Mouse (Mus musculus) midbrain, embryonic 16.5 days (tissue): ENCODE measurements at regions not wholly inside any gene's neighbourhood (a gene's known extent, or its start where the extent isn't known, plus 50 kb on each side); places are given as distances from the start of the nearest gene placed in this dataset.
"Not testable (repeated sequence)": the region's sequence is repeated elsewhere in the genome, so short reads cannot be mapped to it uniquely, and the experiment has no call there.

Experiments used
- ATAC-seq: fragments of 200-750 bp; cut with Nextera tagmentation; 2 replicates; pipeline ENCODE4 v1.8.0; 2017; ENCODE audit warnings: moderate TSS enrichment
- H3K27ac ChIP-seq: fragments of 300-500 bp; sonication (generic); 2 replicates; pipeline ENCODE4 v1.5.1; 2014; ENCODE audit warnings: mild to moderate bottlenecking, low read length, mixed read lengths
- H3K27me3 ChIP-seq: fragments of 300-500 bp; sonication (generic); 2 replicates; pipeline ENCODE4 v1.6.1; 2014; ENCODE audit warnings: low read depth, low read length, mixed read lengths; ENCODE audit not compliant: control insufficient read depth, insufficient read depth
- H3K36me3 ChIP-seq: fragments of 300-500 bp; sonication (generic); 2 replicates; pipeline ENCODE4 v1.6.1; 2014; ENCODE audit warnings: mild to moderate bottlenecking, low read length, moderate library complexity, mixed read lengths; ENCODE audit not compliant: control insufficient read depth, insufficient read depth
- H3K4me1 ChIP-seq: fragments of 300-500 bp; sonication (generic); 2 replicates; pipeline ENCODE4 v1.6.1; 2014; ENCODE audit warnings: mild to moderate bottlenecking, low read length, mixed read lengths; ENCODE audit not compliant: control insufficient read depth, insufficient read depth
- H3K4me2 ChIP-seq: fragments of 300-500 bp; sonication (generic); 2 replicates; pipeline ENCODE4 v1.6.1; 2014; ENCODE audit warnings: mild to moderate bottlenecking, low read length, mixed read lengths
- H3K4me3 ChIP-seq: fragments of 300-500 bp; sonication (generic); 2 replicates; pipeline ENCODE4 v1.5.1; 2014; ENCODE audit warnings: low read depth, mild to moderate bottlenecking, low read length, moderate library complexity, mixed read lengths
- H3K9ac ChIP-seq: fragments of 300-500 bp; sonication (generic); 2 replicates; pipeline ENCODE4 v1.6.1; 2014; ENCODE audit warnings: low read depth, low read length, mixed read lengths
- H3K9me3 ChIP-seq: fragments of 300-500 bp; sonication (generic); replicated peaks from 2 replicates; pipeline ENCODE4 v1.6.1; 2014; ENCODE audit warnings: mild to moderate bottlenecking, low read length, mixed read lengths; ENCODE audit not compliant: control insufficient read depth, poor library complexity, severe bottlenecking
- WGBS: fragments of 180-500 bp; shearing (Covaris S2); extraction: QIAGEN DNeasy Blood & Tissue Kit; methylation state at CpG from one replicate; pipeline ENCODE4 v1.1.7; 2014; 5-methylcytosine and 5-hydroxymethylcytosine counted together

DNA sequence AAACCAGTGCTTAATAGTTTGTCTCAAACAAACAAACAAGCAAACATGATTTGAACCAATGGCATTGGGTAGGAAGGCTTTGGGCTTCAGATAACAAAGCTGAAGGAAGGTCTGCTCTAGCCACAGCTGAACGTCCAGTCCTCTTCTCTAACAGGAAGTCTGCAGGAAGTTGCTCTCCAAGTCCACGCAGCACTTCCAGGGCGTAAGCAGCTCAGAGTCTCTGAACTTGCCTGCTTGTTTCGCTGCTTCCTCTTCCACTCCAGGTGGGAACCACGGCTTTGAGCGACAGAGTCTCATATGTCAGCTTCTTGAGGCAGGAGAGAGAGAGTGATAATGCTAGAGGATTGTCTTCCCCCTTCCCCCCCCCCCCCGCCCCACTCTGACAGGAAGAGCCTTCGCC, 123.6 kb downstream of the Tnfrsf21 start:
- Histone ChIP-seq H3K9ac (no peak overlapping the region), H3K27ac (no peak overlapping the region), H3K36me3 (no peaks in the 10 kb centered on the region), H3K9me3 (no peaks in the 10 kb centered on the region), H3K4me2 (no peak overlapping the region), H3K4me3 (no peak overlapping the region), H3K4me1 (peaks cover 3% of the 10 kb centered on the region; the same call in 1 of the 2 replicates), H3K27me3 (no peaks in the 10 kb centered on the region)
- ATAC-seq: no peak
- WGBS: 81% methylated on average over 7 of the region's 8 CpGs

- no peaks in the 10 kb centered on the region for H3K27me3 ChIP-seq
- 96% methylated on average over 7 of the region's 7 CpGs for WGBS
- H3K36me3 ChIP-seq: no peaks in the 10 kb centered on the region
- H3K9me3 ChIP-seq: no peaks in the 10 kb centered on the region
- no peak overlapping the region for H3K4me3 ChIP-seq
- no peak overlapping the region for H3K9ac ChIP-seq
- no peak for ATAC-seq
- no peak overlapping the region for H3K4me2 ChIP-seq
- no peak overlapping the region for H3K27ac ChIP-seq
- peaks cover 2% of the 10 kb centered on the region; the same call in 1 of the 2 replicates for H3K4me1 ChIP-seq
These were observed 125.4 kb downstream of the Tnfrsf21 start for GRCm38 (mm10) chr17:43141740-43142139.

GRCm38 (mm10) chr17:43145749-43146148, 124.4 kb upstream of the Adgrf1 start:
- Histone ChIP-seq H3K4me2 (no peak overlapping the region), H3K27me3 (no peaks in the 10 kb centered on the region), H3K4me1 (no peaks in the 10 kb centered on the region), H3K36me3 (no peaks in the 10 kb centered on the region), H3K9ac (no peak overlapping the region), H3K27ac (no peak overlapping the region), H3K9me3 (no peaks in the 10 kb centered on the region), H3K4me3 (no peak overlapping the region)
- WGBS: 73% methylated on average over 1 of the region's 1 CpGs
- no peak for ATAC-seq

DNA sequence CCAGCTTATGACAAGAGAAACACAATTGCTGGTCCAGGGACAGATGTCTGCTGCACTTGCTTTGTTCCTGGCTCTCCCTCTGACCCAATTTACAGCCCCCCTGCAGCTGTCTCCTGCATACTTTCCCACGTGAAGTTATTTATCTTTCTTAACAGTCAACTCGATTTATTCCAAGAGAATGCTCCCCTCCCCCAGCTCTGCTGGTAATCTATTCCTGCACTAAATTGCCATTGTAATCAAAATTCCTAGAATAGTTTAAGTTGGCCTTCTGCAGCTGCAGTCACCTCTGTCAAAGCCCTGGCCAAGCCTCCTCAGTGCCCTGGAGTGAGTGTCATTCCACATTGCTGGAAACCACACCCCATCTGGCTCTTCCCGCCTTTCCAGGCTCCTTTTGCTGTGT, 122.2 kb upstream of the Adgrf1 start:
- H3K4me3 ChIP-seq: no peak overlapping the region
- ATAC-seq: no peak
- 10% methylated on average over 3 of the region's 3 CpGs for WGBS
- no peak overlapping the region for H3K9ac ChIP-seq
- H3K4me2 ChIP-seq: no peak overlapping the region
- H3K9me3 ChIP-seq: no peaks in the 10 kb centered on the region
- H3K27me3 ChIP-seq: no peaks in the 10 kb centered on the region
- no peak overlapping the region for H3K27ac ChIP-seq
- H3K4me1 ChIP-seq: no peaks in the 10 kb centered on the region
- H3K36me3 ChIP-seq: no peaks in the 10 kb centered on the region

GRCm38 (mm10) chr17:43152620-43153019, 117.5 kb upstream of the Adgrf1 start:
- Histone ChIP-seq H3K4me3 (no peak overlapping the region), H3K27ac (no peak overlapping the region), H3K4me2 (no peak overlapping the region), H3K9me3 (no peaks in the 10 kb centered on the region), H3K36me3 (no peaks in the 10 kb centered on the region), H3K9ac (no peak overlapping the region), H3K27me3 (no peaks in the 10 kb centered on the region), H3K4me1 (no peaks in the 10 kb centered on the region)
- ATAC-seq: no peak
- 90% methylated on average over 3 of the region's 3 CpGs for WGBS

- not testable (repeated sequence) for H3K4me2 ChIP-seq, H3K27me3 ChIP-seq, H3K4me3 ChIP-seq, H3K9me3 ChIP-seq, H3K9ac ChIP-seq, ATAC-seq, H3K27ac ChIP-seq, H3K36me3 ChIP-seq, H3K4me1 ChIP-seq
- 94% methylated on average over 8 of the region's 8 CpGs for WGBS
These were observed 114.9 kb upstream of the Adgrf1 start for GRCm38 (mm10) chr17:43155271-43155670.

- Histone ChIP-seq H3K4me3 (no peak overlapping the region), H3K27me3 (no peaks in the 10 kb centered on the region), H3K9ac (no peak overlapping the region), H3K9me3 (no peaks in the 10 kb centered on the region), H3K36me3 (no peaks in the 10 kb centered on the region), H3K4me2 (no peak overlapping the region), H3K27ac (no peak overlapping the region), H3K4me1 (peaks cover 9% of the 10 kb centered on the region; the same call in 1 of the 2 replicates)
- WGBS: 87% methylated on average over 5 of the region's 5 CpGs
- ATAC-seq: no peak
These were observed 114.0 kb upstream of the Adgrf1 start for GRCm38 (mm10) chr17:43156116-43156515.

GRCm38 (mm10) chr17:43157781-43158501, 112.2 kb upstream of the Adgrf1 start:
- H3K27me3 ChIP-seq: no peaks in the 10 kb centered on the region
- H3K36me3 ChIP-seq: no peaks in the 10 kb centered on the region
- H3K4me2 ChIP-seq: peak overlapping the region; percentile 47
- peak overlapping the region; percentile 74 for H3K27ac ChIP-seq
- WGBS: 21% methylated on average over 15 of the region's 15 CpGs
- H3K4me1 ChIP-seq: peaks cover 9% of the 10 kb centered on the region; the same call in 1 of the 2 replicates
- H3K4me3 ChIP-seq: peak overlapping the region; percentile 21
- peak overlapping the region; percentile 27; the same call in 1 of the 2 replicates for H3K9ac ChIP-seq
- no peaks in the 10 kb centered on the region for H3K9me3 ChIP-seq
- ATAC-seq: peak; percentile 96

DNA sequence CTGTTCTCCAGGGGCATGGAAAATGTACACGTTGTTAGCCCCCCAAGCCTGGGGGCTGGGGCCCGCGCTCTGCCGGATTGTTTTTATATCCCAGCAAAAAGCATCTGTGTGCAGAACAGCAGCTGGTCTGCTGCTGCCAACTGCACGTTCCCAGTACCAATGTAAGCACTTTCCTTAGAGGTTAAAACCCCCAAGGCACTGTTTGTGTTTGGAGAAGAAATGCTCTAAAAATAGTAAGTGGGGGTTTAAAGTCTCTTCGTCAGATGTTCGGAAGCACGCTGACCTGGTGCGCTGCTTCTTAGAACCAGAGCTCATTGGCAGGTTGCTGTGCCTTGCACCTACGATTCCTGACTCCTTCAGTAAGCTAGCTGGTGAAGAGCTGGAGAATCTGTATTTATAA, 111.4 kb upstream of the Adgrf1 start:
- peaks cover 9% of the 10 kb centered on the region; the same call in 1 of the 2 replicates for H3K4me1 ChIP-seq
- H3K9me3 ChIP-seq: no peaks in the 10 kb centered on the region
- H3K4me2 ChIP-seq: peak overlapping the region; percentile 47
- H3K36me3 ChIP-seq: no peaks in the 10 kb centered on the region
- ATAC-seq: peak; percentile 68
- no peaks in the 10 kb centered on the region for H3K27me3 ChIP-seq
- H3K9ac ChIP-seq: peak overlapping the region; percentile 27; the same call in 1 of the 2 replicates
- peak overlapping the region; percentile 51 for H3K27ac ChIP-seq
- WGBS: 36% methylated on average over 10 of the region's 10 CpGs
- no peak overlapping the region for H3K4me3 ChIP-seq
